Mouse (Mus musculus) small intestine, adult 2 months (tissue): Measurements from ENCODE around the gene Gimap1.

Experiments used
- CTCF ChIP-seq: fragments of 200-500 bp; IDR thresholded peaks from 2 replicates; pipeline ENCODE4 v1.5.1; 2012; ENCODE audit warnings: low read depth, mild to moderate bottlenecking, control low read depth, inconsistent platforms, low read length, moderate library complexity, mixed read lengths; ENCODE audit not compliant: insufficient replicate concordance, insufficient read length; ENCODE audit errors: extremely low read depth
- POLR2A ChIP-seq: fragments of 200-500 bp; IDR thresholded peaks from 2 replicates; pipeline ENCODE4 v1.6.1; 2012; ENCODE audit warnings: low read depth, mild to moderate bottlenecking, control low read depth, inconsistent platforms, low read length, moderate library complexity

GRCm38 (mm10) chr6:48706130-48706529 is 32.7 kb upstream of the Gimap1 start:
- no peak for TF ChIP-seq POLR2A
- no peak for TF ChIP-seq CTCF
